Mouse (Mus musculus): ENCODE measurements around the gene Ppard. TPM values are rescaled to one million over a fixed set of nuclear protein-coding genes. Genes with fewer than 3 reads are reported as not detected.
"Not testable (repeated sequence)": the region's sequence is repeated elsewhere in the genome, so short reads cannot be mapped to it uniquely, and the experiment has no call there.

Gene Ppard
- total RNA-seq, 2 experiments from 2014 or later = 28.1 to 29.9 TPM

- DNase-seq = peak in 1 of 2 experiments; percentile 48
Measured at GRCm38 (mm10) chr17:28313880-28314225, 81.4 kb downstream of the Ppard start.

GRCm38 (mm10) chr17:28315611-28316160, 83.2 kb downstream of the Ppard start:
- DNase-seq = no peak

GRCm38 (mm10) chr17:28316476-28316875, 84.0 kb downstream of the Ppard start:
- no peak for DNase-seq

- no peak for DNase-seq
Measured at GRCm38 (mm10) chr17:28317091-28317490, 84.6 kb downstream of the Ppard start.

- DNase-seq = no peak
Measured at GRCm38 (mm10) chr17:28317725-28318124, 85.2 kb downstream of the Ppard start.

GRCm38 (mm10) chr17:28321700-28322099, 89.2 kb downstream of the Ppard start:
- DNase-seq = no peak

- DNase-seq = no peak
Measured at GRCm38 (mm10) chr17:28323786-28324185, 91.3 kb downstream of the Ppard start.

- not testable (repeated sequence) for DNase-seq
Measured at GRCm38 (mm10) chr17:28324416-28324815, 91.9 kb downstream of the Ppard start.

- DNase-seq = no peak
Measured at GRCm38 (mm10) chr17:28325751-28326150, 93.3 kb downstream of the Ppard start.

- DNase-seq = no peak
Measured at GRCm38 (mm10) chr17:28326951-28327350, 94.5 kb downstream of the Ppard start.

GRCm38 (mm10) chr17:28327673-28328325, 95.3 kb downstream of the Ppard start:
- no peak for DNase-seq

GRCm38 (mm10) chr17:28328366-28328928, 95.9 kb downstream of the Ppard start, which contains the start of gene Rpl10a:
Gene Rpl10a, plus strand, starts transcription at chr17:28328471.
- DNase-seq = peak; percentile 97 to 99

- DNase-seq = no peak
Measured at GRCm38 (mm10) chr17:28328946-28329345, 96.4 kb downstream of the Ppard start.

GRCm38 (mm10) chr17:28329503-28330231, 97.2 kb downstream of the Ppard start:
- DNase-seq = no peak

GRCm38 (mm10) chr17:28330232-28330546, 97.7 kb downstream of the Ppard start:
- DNase-seq = no peak

- DNase-seq = not testable (repeated sequence)
Measured at GRCm38 (mm10) chr17:28330590-28330989, 98.1 kb downstream of the Ppard start.

- DNase-seq = no peak
Measured at GRCm38 (mm10) chr17:28331241-28332112, 99.0 kb downstream of the Ppard start.

- DNase-seq = no peak
Measured at GRCm38 (mm10) chr17:28332113-28332914, 99.8 kb downstream of the Ppard start.

GRCm38 (mm10) chr17:28332915-28333546, 100.5 kb downstream of the Ppard start:
- no peak for DNase-seq

- DNase-seq = no peak
Measured at GRCm38 (mm10) chr17:28335267-28335666, 102.8 kb downstream of the Ppard start.

- no peak for DNase-seq
Measured at GRCm38 (mm10) chr17:28337547-28337946, 105.0 kb downstream of the Ppard start.

Data from heart, adult 18-20 months (tissue).